Mouse (Mus musculus) MEL (cell line): ENCODE data around the gene Rbm33.

Experiments
- BHLHE40 ChIP-seq: IDR thresholded peaks from 2 replicates; pipeline ENCODE4 v1.6.1; 2012; ENCODE audit warnings: low read depth, mild to moderate bottlenecking, inconsistent platforms, low read length, improper control_type of control experiment, borderline replicate concordance
- CHD2 ChIP-seq: IDR thresholded peaks from 2 replicates; pipeline ENCODE4 v1.6.1; 2011; ENCODE audit warnings: low read length, improper control_type of control experiment
- CTCF ChIP-seq, 3 experiments: IDR thresholded peaks in 2 of 3; conservative IDR thresholded peaks in 1 of 3; 2 replicates each; pipeline ENCODE4 v1.5.1; 2011 to 2012; ENCODE audit warnings: low read length in 3 of 3, low read depth in 2 of 3, mild to moderate bottlenecking in 2 of 3, improper control_type of control experiment in 1 of 3, inconsistent platforms in 1 of 3, mixed read lengths in 1 of 3, moderate library complexity in 1 of 3; ENCODE audit not compliant: control insufficient read depth in 1 of 3, insufficient read depth in 1 of 3, poor library complexity in 1 of 3, severe bottlenecking in 1 of 3
- EP300 ChIP-seq, 2 experiments: IDR thresholded peaks; 2 replicates each; pipeline ENCODE4 v1.6.1; 2011; ENCODE audit warnings: improper control_type of control experiment in 2 of 2, low read length in 2 of 2, low read depth in 1 of 2, mild to moderate bottlenecking in 1 of 2
- GATA1 ChIP-seq: IDR thresholded peaks from 2 replicates; pipeline ENCODE4 v1.6.1; 2011; ENCODE audit warnings: low read depth, low read length, improper control_type of control experiment
- MAX ChIP-seq: IDR thresholded peaks from 2 replicates; pipeline ENCODE4 v1.6.1; 2011; ENCODE audit warnings: low read length, improper control_type of control experiment
- POLR2A ChIP-seq, 2 experiments: IDR thresholded peaks; 2 replicates each; pipeline ENCODE4 v1.6.1; 2011 to 2012; ENCODE audit warnings: low read length in 2 of 2, mild to moderate bottlenecking in 2 of 2, control low read depth in 1 of 2, improper control_type of control experiment in 1 of 2, low read depth in 1 of 2, moderate library complexity in 1 of 2; ENCODE audit not compliant: control insufficient read depth in 1 of 2, insufficient read depth in 1 of 2, poor library complexity in 1 of 2
- RCOR1 ChIP-seq: IDR thresholded peaks from 2 replicates; pipeline ENCODE4 v1.6.1; 2012; ENCODE audit warnings: low read depth, mild to moderate bottlenecking, inconsistent platforms, low read length, improper control_type of control experiment
- TAL1 ChIP-seq: IDR thresholded peaks from 2 replicates; pipeline ENCODE4 v1.6.1; 2012; ENCODE audit warnings: mild to moderate bottlenecking, inconsistent platforms, low read length, moderate library complexity, mixed read lengths
- TBP ChIP-seq: IDR thresholded peaks from 2 replicates; pipeline ENCODE4 v1.8.0; 2011; ENCODE audit warnings: low read depth, low read length, improper control_type of control experiment
- TCF12 ChIP-seq: IDR thresholded peaks from 2 replicates; pipeline ENCODE4 v1.6.1; 2014; ENCODE audit warnings: low read depth, mild to moderate bottlenecking, inconsistent platforms, low read length, improper control_type of control experiment, moderate library complexity
- ZKSCAN1 ChIP-seq: IDR thresholded peaks from 2 replicates; pipeline ENCODE4 v1.6.1; 2012; ENCODE audit warnings: low read depth, mild to moderate bottlenecking, inconsistent platforms, low read length, improper control_type of control experiment, moderate library complexity
- ZNF384 ChIP-seq: IDR thresholded peaks from 2 replicates; pipeline ENCODE4 v1.6.1; 2012; ENCODE audit warnings: low read depth, mild to moderate bottlenecking, inconsistent platforms, low read length, improper control_type of control experiment

DNA sequence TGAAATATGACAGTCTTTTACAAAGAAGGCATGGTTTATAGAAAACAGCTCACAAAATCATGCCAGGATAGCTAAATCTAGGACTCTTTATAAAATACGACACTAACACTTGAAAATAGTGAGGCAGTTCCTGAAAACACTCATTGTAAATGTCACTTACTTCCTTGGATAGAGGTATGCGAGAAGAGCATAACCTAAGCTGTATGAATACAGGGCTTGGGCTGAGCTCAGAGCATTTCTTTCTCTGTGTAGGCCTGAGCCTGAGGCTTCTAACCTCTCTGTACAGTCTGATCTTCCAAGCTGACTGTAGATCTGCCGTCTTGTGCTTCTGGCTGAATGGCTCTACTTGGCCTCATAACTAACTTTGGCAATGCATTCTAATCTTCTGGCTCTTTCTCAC, 69.9 kb downstream of the Rbm33 start:
- TF ChIP-seq EP300 (IDR thresholded peaks at IDR 0.05; ENCODE audit: low read depth in 1 of 2, low read length in 2 of 2) (no peak), CTCF (IDR thresholded peaks at IDR 0.05 in 2 of 3, conservative IDR thresholded peaks at IDR 0.05 in 1 of 3; ENCODE audit: control insufficient read depth in 1 of 3, insufficient read depth in 1 of 3, low read depth in 2 of 3, low read length in 3 of 3, poor library complexity in 1 of 3, severe bottlenecking in 1 of 3) (no peak), TAL1 (no peak), TBP (no peak), GATA1 (no peak), TCF12 (no peak), CHD2 (no peak), ZKSCAN1 (no peak), RCOR1 (no peak), BHLHE40 (no peak), POLR2A (IDR thresholded peaks at IDR 0.05; ENCODE audit: control insufficient read depth in 1 of 2, insufficient read depth in 1 of 2, low read depth in 1 of 2, low read length in 2 of 2, poor library complexity in 1 of 2) (no peak), ZNF384 (no peak), MAX (no peak)
